Mouse (Mus musculus): ENCODE measurements around the gene Eloa. TPM values are rescaled to one million over a fixed set of nuclear protein-coding genes. Genes with fewer than 3 reads are reported as not detected.
A peak's percentile ranks its signal among the peaks of the same experiment; 100 is the strongest.

The Eloa gene
- polyA plus RNA-seq, 1 experiment from 2014 or later, result 48.6 TPM

GRCm38 (mm10) chr4:136056030-136056429, 34.5 kb upstream of the Eloa start:
- H3K27ac ChIP-seq (ENCODE audit: low read depth, low read length), result no peak overlapping the region
- H3K4me3 ChIP-seq (ENCODE audit: low read depth, low read length), result no peak overlapping the region
- H3K9me3 ChIP-seq (ENCODE audit: control insufficient read depth, low read length), result no peaks in the 10 kb centered on the region
- no peak for DNase-seq (ENCODE audit: low spot score)
- H3K27me3 ChIP-seq (replicated peaks; ENCODE audit: control insufficient read depth, insufficient read depth, low read length), result no peaks in the 10 kb centered on the region
- peaks cover 12% of the 10 kb centered on the region for H3K36me3 ChIP-seq (ENCODE audit: control insufficient read depth, insufficient read depth, low read length)
- H3K4me2 ChIP-seq, result no peak overlapping the region
- ATAC-seq (replicated peaks; ENCODE audit: low FRiP score), result no peak
- WGBS, result 35% methylated on average over 1 of the region's 1 CpGs
- no peak overlapping the region for H3K9ac ChIP-seq (ENCODE audit: low read depth, low read length)
- peaks cover 10% of the 10 kb centered on the region for H3K4me1 ChIP-seq (replicated peaks; ENCODE audit: control insufficient read depth, insufficient read depth, low read length)

DNA sequence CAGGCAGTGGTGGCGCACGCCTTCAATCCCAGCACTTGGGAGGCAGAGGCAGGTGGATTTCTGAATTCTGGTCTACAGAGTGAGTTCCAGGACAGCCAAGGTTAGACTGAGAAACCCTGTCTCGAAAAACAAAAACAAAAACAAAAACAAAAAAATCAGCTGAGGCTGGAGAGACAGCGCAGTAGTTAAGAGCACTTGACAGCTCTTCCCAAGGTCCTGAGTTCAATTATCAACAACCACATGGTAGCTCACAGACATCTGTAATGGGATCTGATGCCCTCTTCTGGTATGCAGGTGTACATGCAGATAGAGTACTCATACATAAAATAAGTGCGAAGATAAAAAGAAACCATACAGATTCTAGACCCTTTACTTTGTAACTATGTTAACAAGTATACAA, 32.3 kb upstream of the Eloa start:
- DNase-seq (ENCODE audit: low spot score), result no peak
- Histone ChIP-seq H3K27ac (ENCODE audit: low read depth, low read length) (no peak overlapping the region), H3K4me3 (ENCODE audit: low read depth, low read length) (no peak overlapping the region), H3K9me3 (ENCODE audit: control insufficient read depth, low read length) (no peaks in the 10 kb centered on the region), H3K9ac (ENCODE audit: low read depth, low read length) (no peak overlapping the region), H3K4me2 (peak overlapping the region; percentile 37; the same call in 1 of the 2 replicates), H3K4me1 (replicated peaks; ENCODE audit: control insufficient read depth, insufficient read depth, low read length) (peaks cover 15% of the 10 kb centered on the region), H3K27me3 (replicated peaks; ENCODE audit: control insufficient read depth, insufficient read depth, low read length) (no peaks in the 10 kb centered on the region), H3K36me3 (ENCODE audit: control insufficient read depth, insufficient read depth, low read length) (peaks cover 31% of the 10 kb centered on the region)
- 63% methylated on average over 5 of the region's 5 CpGs for WGBS
- no peak for ATAC-seq (replicated peaks; ENCODE audit: low FRiP score)

DNA sequence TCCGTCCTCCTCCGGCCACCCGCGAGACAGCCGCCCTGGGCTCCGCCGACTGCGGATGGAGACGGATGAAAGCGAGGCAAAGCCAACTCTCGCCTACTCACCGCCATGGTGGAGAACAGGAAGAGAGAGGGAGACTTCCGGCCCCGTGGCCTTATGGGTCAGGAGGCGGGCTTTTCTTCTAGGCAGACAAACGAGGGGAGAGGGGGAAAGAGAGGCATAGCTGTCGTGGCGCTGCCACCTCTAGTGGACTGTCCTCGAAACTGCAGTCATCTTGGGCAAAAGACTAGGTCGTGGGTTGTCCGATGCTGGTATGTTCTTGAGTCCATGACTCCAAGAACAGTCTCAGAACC, 31.7 kb upstream of the Eloa start, which contains the start of gene Rpl11:
TSS of gene Rpl11 (minus strand) at position 182 of the 350 bp plus-strand sequence.
- Histone ChIP-seq H3K4me2 (peak within 1 kb of the TSS; percentile 88), H3K27ac (ENCODE audit: low read depth, low read length) (peak within 1 kb of the TSS; percentile 93), H3K9ac (ENCODE audit: low read depth, low read length) (peak within 1 kb of the TSS; percentile 100), H3K9me3 (ENCODE audit: control insufficient read depth, low read length) (no peaks in the 10 kb centered on the region), H3K4me1 (replicated peaks; ENCODE audit: control insufficient read depth, insufficient read depth, low read length) (peaks cover 15% of the 10 kb centered on the region), H3K4me3 (ENCODE audit: low read depth, low read length) (peak within 1 kb of the TSS; percentile 94), H3K27me3 (replicated peaks; ENCODE audit: control insufficient read depth, insufficient read depth, low read length) (no peaks in the 10 kb centered on the region), H3K36me3 (ENCODE audit: control insufficient read depth, insufficient read depth, low read length) (peaks cover 36% of the 10 kb centered on the region)
- DNase-seq (ENCODE audit: low spot score) (peak; percentile 87), ATAC-seq (replicated peaks; ENCODE audit: low FRiP score) (peak; percentile 94)
- under 1% methylated on average over 21 of the region's 21 CpGs for WGBS

- under 1% methylated on average over 50 of the region's 50 CpGs for WGBS
- Histone ChIP-seq H3K9ac (ENCODE audit: low read depth, low read length) (peak overlapping the region; percentile 100), H3K4me2 (peak overlapping the region; percentile 88), H3K36me3 (ENCODE audit: control insufficient read depth, insufficient read depth, low read length) (peaks cover 37% of the 10 kb centered on the region), H3K4me1 (replicated peaks; ENCODE audit: control insufficient read depth, insufficient read depth, low read length) (peaks cover 17% of the 10 kb centered on the region), H3K4me3 (ENCODE audit: low read depth, low read length) (peak overlapping the region; percentile 94), H3K27ac (ENCODE audit: low read depth, low read length) (peak overlapping the region; percentile 93), H3K9me3 (ENCODE audit: control insufficient read depth, low read length) (no peaks in the 10 kb centered on the region), H3K27me3 (replicated peaks; ENCODE audit: control insufficient read depth, insufficient read depth, low read length) (no peaks in the 10 kb centered on the region)
- DNase-seq (ENCODE audit: low spot score) (no peak), ATAC-seq (replicated peaks; ENCODE audit: low FRiP score) (peak; percentile 63)
Measured at GRCm38 (mm10) chr4:136052534-136053246, 31.1 kb upstream of the Eloa start.

DNA sequence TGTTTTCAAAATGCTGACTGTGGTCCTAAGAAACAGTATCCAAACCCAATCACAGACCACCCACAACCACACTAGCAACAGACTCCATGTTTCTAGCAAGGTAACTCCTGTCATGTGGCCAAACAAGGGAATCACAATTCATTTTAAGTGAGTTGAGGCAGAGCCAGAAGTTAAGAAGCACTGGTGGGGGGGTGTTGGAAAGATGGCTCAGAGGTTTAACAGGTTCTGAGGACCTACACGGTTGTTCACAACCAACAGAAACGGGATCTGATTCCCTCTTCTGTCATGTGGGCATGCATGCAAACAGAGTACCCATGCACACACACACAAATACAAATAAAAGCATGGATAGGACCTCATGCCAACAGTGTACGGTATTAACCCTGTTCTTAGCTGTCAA, 30.5 kb upstream of the Eloa start:
- Histone ChIP-seq H3K27me3 (replicated peaks; ENCODE audit: control insufficient read depth, insufficient read depth, low read length) (no peaks in the 10 kb centered on the region), H3K4me2 (peak overlapping the region; percentile 88), H3K36me3 (ENCODE audit: control insufficient read depth, insufficient read depth, low read length) (peaks cover 39% of the 10 kb centered on the region), H3K9ac (ENCODE audit: low read depth, low read length) (peak overlapping the region; percentile 100), H3K4me1 (replicated peaks; ENCODE audit: control insufficient read depth, insufficient read depth, low read length) (peaks cover 20% of the 10 kb centered on the region), H3K27ac (ENCODE audit: low read depth, low read length) (peak overlapping the region; percentile 93), H3K4me3 (ENCODE audit: low read depth, low read length) (peak overlapping the region; percentile 94), H3K9me3 (ENCODE audit: control insufficient read depth, low read length) (no peaks in the 10 kb centered on the region)
- 2% methylated on average over 3 of the region's 3 CpGs for WGBS
- no peak for DNase-seq (ENCODE audit: low spot score)
- no peak for ATAC-seq (replicated peaks; ENCODE audit: low FRiP score)

GRCm38 (mm10) chr4:136050226-136050625, 28.7 kb upstream of the Eloa start:
- 94% methylated on average over 6 of the region's 6 CpGs for WGBS
- peak overlapping the region; percentile 88 for H3K4me2 ChIP-seq
- ATAC-seq (replicated peaks; ENCODE audit: low FRiP score), result no peak
- H3K9me3 ChIP-seq (ENCODE audit: control insufficient read depth, low read length), result no peaks in the 10 kb centered on the region
- peak overlapping the region; percentile 46 for H3K9ac ChIP-seq (ENCODE audit: low read depth, low read length)
- H3K4me3 ChIP-seq (ENCODE audit: low read depth, low read length), result peak overlapping the region; percentile 94
- peaks cover 45% of the 10 kb centered on the region for H3K36me3 ChIP-seq (ENCODE audit: control insufficient read depth, insufficient read depth, low read length)
- no peaks in the 10 kb centered on the region for H3K27me3 ChIP-seq (replicated peaks; ENCODE audit: control insufficient read depth, insufficient read depth, low read length)
- DNase-seq (ENCODE audit: low spot score), result no peak
- H3K4me1 ChIP-seq (replicated peaks; ENCODE audit: control insufficient read depth, insufficient read depth, low read length), result peaks cover 20% of the 10 kb centered on the region
- 0 out of 2 replicates have a peak overlapping the region, but pooled peaks have one; percentile 6 for H3K27ac ChIP-seq (ENCODE audit: low read depth, low read length)

DNA sequence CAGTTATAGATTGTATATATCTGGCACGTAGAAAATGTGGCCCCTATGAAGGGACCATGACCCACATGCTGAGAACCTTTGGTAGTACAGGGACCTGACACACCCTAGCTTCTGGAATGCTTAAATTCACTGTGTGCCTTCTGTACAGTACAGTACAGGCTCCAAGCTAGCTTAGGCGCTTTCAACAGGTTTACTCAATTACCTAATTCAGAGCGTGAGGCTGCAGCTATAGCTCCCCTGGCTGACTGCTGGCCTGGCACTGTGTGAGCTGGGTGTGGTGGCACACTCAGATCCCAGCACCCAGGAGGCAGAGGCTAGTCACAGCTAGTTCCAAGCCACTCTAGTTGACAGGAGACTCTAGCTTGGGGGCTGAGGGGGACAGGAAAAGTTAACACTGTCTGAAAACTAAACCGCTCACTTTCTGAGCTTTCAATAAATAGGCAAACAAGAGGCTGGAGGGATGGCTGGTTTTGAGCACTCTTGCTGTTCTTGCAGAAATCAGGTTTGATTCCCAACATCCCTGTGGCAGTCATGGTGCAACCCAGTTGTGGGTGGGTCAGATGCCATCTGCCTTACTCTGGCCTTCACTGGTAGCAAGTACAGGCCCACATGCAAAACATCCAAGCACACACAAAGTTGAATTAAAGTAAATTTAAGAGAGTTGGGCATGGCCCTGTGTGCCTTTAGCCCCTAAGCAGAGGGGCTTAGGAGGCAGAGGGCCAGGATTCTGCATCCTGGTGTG, 26.9 kb upstream of the Eloa start:
- Histone ChIP-seq H3K4me3 (ENCODE audit: low read depth, low read length) (no peak overlapping the region), H3K9ac (ENCODE audit: low read depth, low read length) (0 out of 2 replicates have a peak overlapping the region, but pooled peaks have one; percentile 1), H3K9me3 (ENCODE audit: control insufficient read depth, low read length) (no peaks in the 10 kb centered on the region), H3K4me1 (replicated peaks; ENCODE audit: control insufficient read depth, insufficient read depth, low read length) (peaks cover 20% of the 10 kb centered on the region), H3K27ac (ENCODE audit: low read depth, low read length) (peak overlapping the region; percentile 41; the same call in 1 of the 2 replicates), H3K36me3 (ENCODE audit: control insufficient read depth, insufficient read depth, low read length) (peaks cover 49% of the 10 kb centered on the region), H3K4me2 (no peak overlapping the region), H3K27me3 (replicated peaks; ENCODE audit: control insufficient read depth, insufficient read depth, low read length) (no peaks in the 10 kb centered on the region)
- 68% methylated on average over 4 of the region's 4 CpGs for WGBS
- ATAC-seq (replicated peaks; ENCODE audit: low FRiP score), result peak; percentile 13; the same call in 1 of the 2 replicates
- no peak for DNase-seq (ENCODE audit: low spot score)

DNA sequence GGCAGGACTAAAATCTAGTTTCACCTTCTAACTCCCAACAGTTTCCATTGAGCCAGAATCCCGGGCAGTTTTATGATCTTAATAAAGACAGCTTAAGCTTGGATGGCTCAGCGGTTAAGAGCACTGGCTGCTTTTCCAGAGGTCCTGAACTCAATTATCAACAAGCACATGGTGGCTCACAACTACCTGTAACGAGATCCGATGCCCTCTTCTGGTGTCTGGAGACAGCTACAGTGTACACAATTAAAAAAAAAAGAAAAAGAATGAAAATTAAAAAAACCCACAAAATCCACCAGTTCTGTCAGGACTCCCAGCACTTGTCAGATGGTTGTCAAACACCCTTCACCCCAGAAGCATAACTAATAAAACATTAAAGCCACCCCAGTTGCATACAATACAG, 26.1 kb upstream of the Eloa start:
- no peaks in the 10 kb centered on the region for H3K27me3 ChIP-seq (replicated peaks; ENCODE audit: control insufficient read depth, insufficient read depth, low read length)
- ATAC-seq (replicated peaks; ENCODE audit: low FRiP score) (no peak), DNase-seq (ENCODE audit: low spot score) (no peak)
- no peaks in the 10 kb centered on the region for H3K9me3 ChIP-seq (ENCODE audit: control insufficient read depth, low read length)
- H3K9ac ChIP-seq (ENCODE audit: low read depth, low read length), result no peak overlapping the region
- no peak overlapping the region for H3K4me3 ChIP-seq (ENCODE audit: low read depth, low read length)
- no peak overlapping the region for H3K4me2 ChIP-seq
- H3K4me1 ChIP-seq (replicated peaks; ENCODE audit: control insufficient read depth, insufficient read depth, low read length), result peaks cover 20% of the 10 kb centered on the region
- H3K36me3 ChIP-seq (ENCODE audit: control insufficient read depth, insufficient read depth, low read length), result peaks cover 49% of the 10 kb centered on the region
- WGBS, result 64% methylated on average over 4 of the region's 4 CpGs
- peak overlapping the region; percentile 41; the same call in 1 of the 2 replicates for H3K27ac ChIP-seq (ENCODE audit: low read depth, low read length)

Measured in liver, embryonic 11.5 days (tissue).